Mouse (Mus musculus): ENCODE measurements around the gene Oxct2b.

DNA sequence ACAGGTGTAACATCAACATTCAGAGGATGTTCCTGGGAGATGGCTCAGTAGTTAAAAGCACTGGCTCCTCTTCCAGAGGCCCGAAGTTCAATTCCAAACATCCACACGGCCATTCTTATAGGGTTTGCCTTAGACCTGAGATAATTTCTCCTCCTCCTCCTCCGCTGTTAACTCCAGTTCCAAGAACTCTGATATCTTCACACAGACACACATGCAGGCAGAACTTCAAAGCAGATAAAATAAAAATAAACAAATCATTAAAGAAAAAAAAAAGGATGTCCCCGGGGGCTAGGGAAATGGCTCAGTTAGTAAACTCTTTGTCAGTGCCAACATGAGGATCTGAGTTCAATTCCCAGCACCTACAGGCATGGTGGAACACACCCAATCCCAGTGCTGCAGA, 37.8 kb upstream of the Oxct2b start:
- TF ChIP-seq CTCF (IDR thresholded peaks at IDR 0.05; ENCODE audit: extremely low read depth, insufficient read length, insufficient replicate concordance, low read depth, low read length) (no peak), POLR2A (IDR thresholded peaks at IDR 0.05; ENCODE audit: low read depth, low read length) (no peak)

Measured in small intestine, adult 2 months (tissue).